Mouse (Mus musculus) layer of hippocampus, adult 9-10 months (tissue): Measurements from ENCODE around the gene Rara.
"Not testable (repeated sequence)": the region's sequence is repeated elsewhere in the genome, so short reads cannot be mapped to it uniquely, and the experiment has no call there.

Source experiments
- DNase-seq: peaks from one replicate; pipeline ENCODE4 v3.0.0; 2022; ENCODE audit warnings: low spot score

Rara gene

DNA sequence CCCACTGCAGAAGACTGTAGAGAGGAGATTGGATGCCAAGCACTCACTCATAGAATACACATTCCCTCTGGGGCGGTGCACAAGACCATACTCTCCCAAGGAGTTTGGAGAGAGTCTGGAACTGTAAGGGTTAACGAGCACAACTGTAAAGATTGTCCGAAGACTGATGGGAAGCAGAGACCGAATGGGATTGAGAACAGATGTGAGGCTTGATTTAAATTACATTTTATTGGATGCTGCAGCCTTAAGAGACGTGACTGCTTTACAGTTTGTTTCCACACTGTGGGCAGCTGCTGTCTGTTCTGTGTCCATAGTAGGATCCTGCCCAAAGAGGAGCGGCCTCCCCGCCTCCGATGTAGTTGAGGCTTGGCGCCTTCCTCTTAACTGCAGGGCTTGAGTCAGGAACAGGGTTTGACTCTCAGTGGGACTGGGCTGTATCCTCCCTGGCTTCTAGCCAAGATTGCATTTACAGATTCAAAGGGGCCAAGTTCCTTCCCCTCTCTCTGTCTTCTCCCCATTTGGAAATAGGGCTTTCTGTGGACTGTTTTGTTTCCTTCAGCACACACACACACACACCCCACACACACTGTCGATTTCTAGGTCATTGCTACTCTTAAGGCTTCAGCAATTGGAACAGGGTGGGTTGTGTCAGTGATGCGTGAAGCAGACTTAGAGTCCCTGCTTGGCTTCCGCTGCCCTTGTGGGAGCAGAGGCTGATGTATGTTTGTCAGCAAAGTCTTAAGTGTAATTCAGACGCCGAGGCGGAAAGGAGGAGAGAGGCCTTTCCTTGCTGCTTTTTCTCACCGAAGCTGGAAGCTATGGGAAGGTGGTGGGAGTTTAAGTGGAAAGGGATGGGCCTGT, 4.5 kb upstream of the Rara start:
- DNase-seq = not testable (repeated sequence)

GRCm38 (mm10) chr11:98924633-98925175, 2.9 kb upstream of the Rara start:
- no peak for DNase-seq

- no peak for DNase-seq
These were observed 2.3 kb upstream of the Rara start for GRCm38 (mm10) chr11:98925265-98925721.

GRCm38 (mm10) chr11:98925868-98926311, 1.7 kb upstream of the Rara start:
- no peak for DNase-seq

DNA sequence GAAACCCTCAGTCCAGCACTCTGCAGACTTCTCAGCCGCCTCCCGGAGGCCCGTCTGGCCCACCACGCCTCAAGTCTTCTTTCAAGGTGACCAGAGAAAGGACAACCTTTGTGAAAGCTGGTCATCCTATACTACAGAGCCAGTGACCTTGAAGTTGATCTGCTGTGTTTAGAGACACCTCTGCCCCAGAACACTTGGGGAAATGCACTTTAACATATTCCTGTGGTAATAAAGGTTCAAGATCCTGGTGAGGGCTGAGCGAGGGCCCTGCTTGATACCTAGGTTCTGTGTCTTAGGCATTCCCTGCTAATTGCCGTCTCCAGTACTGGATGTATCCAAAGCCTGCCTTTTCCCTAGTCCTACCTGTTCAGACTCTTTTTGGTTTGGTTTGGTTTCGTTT, 1.1 kb upstream of the Rara start:
- no peak for DNase-seq

- DNase-seq = no peak
These were observed 722 bp downstream of the Rara start for GRCm38 (mm10) chr11:98928186-98928893.

DNA sequence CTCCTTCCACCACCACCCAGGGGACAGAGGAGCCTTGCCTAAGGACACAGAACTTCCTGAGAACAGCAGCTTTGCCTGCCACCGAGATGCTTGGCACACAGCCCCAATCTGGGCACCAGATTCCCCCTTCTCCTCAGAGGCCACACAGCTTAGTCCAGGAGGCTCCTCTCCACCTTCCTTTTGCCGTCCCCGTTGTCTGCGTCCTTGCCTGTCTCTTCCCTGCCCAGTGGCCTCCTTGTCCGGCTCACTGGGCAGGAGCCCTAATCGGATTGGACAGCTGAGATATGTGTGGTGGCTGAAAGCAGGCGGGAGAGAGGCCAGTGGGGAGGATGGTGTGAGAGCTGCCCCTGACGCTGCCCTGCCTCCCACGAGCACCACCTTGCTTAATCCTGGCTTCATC, 1.9 kb downstream of the Rara start:
- no peak for DNase-seq

GRCm38 (mm10) chr11:98930127-98930601, 2.5 kb downstream of the Rara start:
- no peak for DNase-seq

GRCm38 (mm10) chr11:98930773-98931512, 3.3 kb downstream of the Rara start:
- DNase-seq = no peak

DNA sequence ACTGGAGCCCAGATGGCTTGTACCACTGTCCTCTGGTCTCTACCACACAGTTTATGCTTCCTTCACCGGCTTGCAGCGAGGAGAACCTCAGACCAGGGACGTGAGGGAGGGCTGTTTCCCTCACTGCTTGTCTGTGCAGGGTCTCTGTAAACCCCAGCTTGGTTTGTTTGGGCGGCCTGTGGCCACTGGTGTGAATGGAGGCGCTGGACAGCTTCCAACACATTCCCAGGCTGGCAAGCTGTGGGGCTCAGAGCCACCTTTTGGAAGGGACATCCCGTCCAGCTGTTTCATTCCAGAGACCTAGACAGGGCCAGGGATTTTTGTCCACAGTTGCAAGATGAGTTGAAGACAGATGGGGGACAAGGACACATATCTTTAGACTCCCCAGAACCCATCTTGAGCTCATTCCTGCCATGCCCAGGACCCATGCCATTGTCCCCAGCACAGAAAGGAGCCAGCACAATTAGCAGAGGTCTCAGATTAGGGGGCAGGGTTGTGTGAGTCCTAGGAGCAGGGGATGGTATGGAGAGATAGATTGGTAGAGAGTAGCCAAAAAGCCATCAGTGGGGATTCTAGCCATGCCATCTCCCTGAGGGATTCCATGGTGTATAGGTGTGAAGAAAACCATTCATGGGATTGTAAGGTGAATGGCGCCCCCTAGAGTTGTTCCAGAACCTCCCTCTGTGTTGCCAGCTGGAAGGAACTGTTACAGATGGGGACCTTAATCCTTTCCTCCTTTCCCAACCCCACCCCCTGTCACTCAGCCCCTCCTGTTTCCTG, 4.1 kb downstream of the Rara start:
- no peak for DNase-seq

DNA sequence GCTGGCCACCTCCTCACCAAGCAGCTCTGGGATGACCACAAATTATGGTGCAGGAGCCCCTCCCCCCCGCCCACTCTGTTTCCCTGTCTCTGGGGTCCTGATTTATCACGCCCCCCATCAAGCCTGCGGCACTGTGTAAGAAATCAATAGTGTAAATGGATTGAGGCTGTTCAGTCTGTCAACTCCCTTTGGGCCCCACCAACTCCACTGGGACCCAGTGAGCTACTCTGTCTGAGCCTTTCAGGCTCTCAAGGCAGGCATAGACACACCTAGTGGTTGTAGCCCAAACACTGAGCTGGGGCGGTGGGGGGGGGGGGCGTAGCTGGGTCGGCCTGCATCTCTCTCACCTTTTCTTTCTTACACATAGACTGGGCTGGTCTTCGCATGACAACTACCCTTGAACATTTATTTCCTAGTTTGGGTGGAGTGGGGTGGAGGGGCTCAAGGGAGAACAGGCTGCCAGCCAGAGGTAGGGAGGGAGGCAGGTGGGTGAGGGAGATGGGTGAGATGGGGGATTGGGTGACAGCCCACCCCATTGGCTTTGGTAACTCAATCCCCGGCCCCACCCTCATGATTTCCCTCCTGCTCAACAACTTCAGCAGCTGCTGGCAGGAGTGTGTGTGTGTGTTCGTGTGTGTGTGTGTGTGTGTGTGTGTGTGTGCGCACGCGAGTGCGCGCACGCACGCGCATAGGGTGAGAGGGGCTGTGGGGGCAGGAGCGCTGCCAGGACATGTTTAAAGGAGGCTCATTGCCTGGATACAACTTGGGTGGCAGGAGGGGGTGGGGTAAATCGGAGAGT, 4.9 kb downstream of the Rara start:
- no peak for DNase-seq

GRCm38 (mm10) chr11:98933151-98933550, 5.5 kb downstream of the Rara start:
- DNase-seq = no peak

DNA sequence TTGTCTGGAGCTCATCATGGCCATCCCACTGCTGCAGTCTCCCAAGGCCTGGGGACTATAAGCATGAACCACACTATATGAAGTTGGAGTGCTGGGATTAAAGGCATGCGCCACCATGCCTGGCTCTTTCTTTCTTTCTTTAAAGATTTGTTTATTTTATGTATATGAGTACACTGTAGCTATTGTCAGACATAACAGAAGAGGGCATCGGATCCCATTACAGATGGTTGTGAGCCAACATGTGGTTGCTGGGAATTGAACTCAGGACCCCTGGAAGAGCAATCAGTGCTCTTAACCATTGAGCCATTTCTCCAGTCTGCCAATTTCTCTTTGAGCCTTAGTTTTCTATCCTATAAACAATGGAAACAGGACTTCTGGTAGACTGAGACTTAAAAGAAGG, 6.2 kb downstream of the Rara start:
- not testable (repeated sequence) for DNase-seq

DNA sequence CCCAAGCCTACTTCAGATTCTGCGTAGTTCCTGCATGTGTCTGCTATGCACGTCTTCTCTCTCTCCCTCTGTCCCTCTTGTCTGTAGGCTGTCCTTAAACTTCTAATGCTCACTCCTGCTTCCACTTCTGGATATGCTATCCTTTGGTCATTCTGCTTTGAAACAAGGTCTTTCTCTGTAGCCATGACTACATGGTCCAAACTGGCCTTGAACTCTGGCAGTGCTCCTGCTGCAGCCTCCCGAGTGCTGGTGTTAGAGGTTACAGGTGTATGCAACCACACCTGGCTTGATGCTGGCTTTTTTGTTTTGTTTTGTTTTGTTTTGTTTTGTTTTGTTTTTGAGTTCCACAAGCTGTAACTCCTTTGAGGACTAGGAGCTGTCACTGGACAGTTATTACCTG, 6.7 kb downstream of the Rara start:
- no peak for DNase-seq

DNA sequence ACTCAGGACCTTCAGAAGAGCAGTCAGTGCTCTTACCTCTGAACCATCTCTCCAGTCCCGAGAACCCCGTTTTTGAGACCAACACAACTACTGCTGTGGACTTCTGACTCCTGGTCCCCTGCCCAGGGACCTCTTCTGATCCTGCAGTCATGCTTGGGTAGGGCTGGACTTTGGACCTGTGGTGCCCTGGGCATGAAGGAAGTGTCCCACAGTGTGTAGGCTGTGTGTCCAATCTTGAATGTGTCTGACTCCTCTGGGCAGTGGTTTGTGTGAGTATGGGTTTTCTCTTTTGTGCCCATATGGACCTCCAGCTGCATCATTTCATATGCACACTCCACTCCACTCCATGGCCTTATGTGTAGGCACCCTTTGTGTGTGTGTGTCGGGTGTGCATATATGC, 7.5 kb downstream of the Rara start:
- DNase-seq = no peak

DNA sequence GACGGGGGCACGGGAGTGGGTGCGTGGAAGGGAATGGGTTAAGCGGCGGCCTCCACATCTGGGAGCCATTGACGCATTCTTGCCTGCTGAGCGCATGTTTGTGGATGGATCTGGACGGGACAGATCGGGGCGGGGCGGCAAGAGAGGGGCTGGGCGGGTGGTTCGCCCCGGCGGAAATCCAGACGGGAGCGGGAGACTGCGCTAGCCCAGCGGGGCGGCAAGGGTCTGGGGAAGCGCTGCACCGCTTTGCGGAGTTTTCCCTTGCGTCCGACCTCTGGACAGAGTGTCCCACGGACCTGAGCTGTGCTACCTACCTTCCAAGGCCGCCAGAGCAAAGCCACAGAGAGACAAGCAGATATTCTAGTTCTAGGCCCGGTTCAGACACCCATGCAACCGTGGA, 8.6 kb downstream of the Rara start:
- DNase-seq = no peak

- DNase-seq = no peak
These were observed 9.2 kb downstream of the Rara start for GRCm38 (mm10) chr11:98936606-98937409.

- DNase-seq = no peak
These were observed 9.8 kb downstream of the Rara start for GRCm38 (mm10) chr11:98937410-98937913.

- no peak for DNase-seq
These were observed 10.5 kb downstream of the Rara start for GRCm38 (mm10) chr11:98937914-98938694.
